Mouse (Mus musculus) limb, embryonic 12.5 days (tissue): ENCODE measurements around the gene Dhdds. TPM values are rescaled to one million over a fixed set of nuclear protein-coding genes. Genes with fewer than 3 reads are reported as not detected.

ENCODE experiments used
- polyA plus RNA-seq: library from polyadenylated mRNA; unstranded; fragments of >200 nt; fragmentation: Nextera tagmentation; extraction: Ambion mirVana; gene quantifications from 2 replicates; pipeline ENCODE4 v1.2.1, GENCODE M21; 2016

Dhdds gene
- polyA plus RNA-seq, 1 experiment from 2014 or later = 40.4 TPM

Other genes with a start within 250 kb of the Dhdds start
- 39.6 and 41.6 TPM in 2 replicates for gene Arid1a, start 244.1 kb downstream of the Dhdds start, polyA plus RNA-seq
- gene Rps6ka1, start 113.1 kb downstream of the Dhdds start, polyA plus RNA-seq = 47.9 and 50.0 TPM in 2 replicates
- gene Hmgn2, start 32.3 kb downstream of the Dhdds start, polyA plus RNA-seq = 3,165 and 3,185 TPM in 2 replicates
- 0.42 and 0.51 TPM in 2 replicates for gene Lin28a, start 17.9 kb upstream of the Dhdds start, polyA plus RNA-seq
- gene Zfp683, start 52.9 kb upstream of the Dhdds start, polyA plus RNA-seq = not detected in 2 replicates
- 5.6 and 6.1 TPM in 2 replicates for gene Crybg2, start 59.9 kb upstream of the Dhdds start, polyA plus RNA-seq
- gene Cd52, start 94.2 kb upstream of the Dhdds start, polyA plus RNA-seq = 7.7 and 7.9 TPM in 2 replicates
- 9.6 and 10.4 TPM in 2 replicates for gene Ubxn11, start 101.7 kb upstream of the Dhdds start, polyA plus RNA-seq
- 318 and 336 TPM in 2 replicates for gene Sh3bgrl3, start 127.9 kb upstream of the Dhdds start, polyA plus RNA-seq
- 36.4 and 38.3 TPM in 2 replicates for gene Cep85, start 186.2 kb upstream of the Dhdds start, polyA plus RNA-seq
- gene Gm7534, start 202.1 kb upstream of the Dhdds start, polyA plus RNA-seq = not detected in 2 replicates
- gene Catsper4, start 226.5 kb upstream of the Dhdds start, polyA plus RNA-seq = not detected in 2 replicates
- gene Cnksr1, start 237.5 kb upstream of the Dhdds start, polyA plus RNA-seq = 1.7 and 2.0 TPM in 2 replicates
- 0.78 and 0.96 TPM in 2 replicates for gene E130218I03Rik, start 242.7 kb upstream of the Dhdds start, polyA plus RNA-seq
- gene Zfp593, start 244.7 kb upstream of the Dhdds start, polyA plus RNA-seq = 17.5 and 19.2 TPM in 2 replicates
- gene Gm30191, start 246.0 kb upstream of the Dhdds start, polyA plus RNA-seq = not detected in 2 replicates